In genomic region chr11:83560405-83560804, GRCm38 (mm10) we compare ENCODE assay signal across 27 mouse cellular contexts. TPM values are rescaled to one million over a fixed set of nuclear protein-coding genes. Genes with fewer than 3 reads are reported as not detected.
DNase-seq lines count a peak whose midpoint lies in the region; ATAC-seq lines count a peak whose summit lies in the region.
"Had no signal": no experiment of that assay in that cellular context is flagged by ENCODE, and none has a peak within 500 bp of the region (broad histone marks: within the 10 kb centered on the region; RNA-seq: fewer than 3 reads in every experiment).

No protein-coding gene starts in this region.

- DNase-seq in 416B (ENCODE audit: low read depth), result peak; percentile 66
- peak; percentile 38 to 48 for DNase-seq in B cell, adult 2 months
- peak; percentile 54 to 68 for DNase-seq in natural killer cell, adult 2 months (ENCODE audit: low spot score in 2 of 2)
- DNase-seq in cerebellum, postnatal 36 days, result no peak
- DNase-seq in left cerebral cortex, adult 8-10 months (ENCODE audit: low spot score in 2 of 2), result no peak
- DNase-seq in thymus, postnatal 10 days (ENCODE audit: low spot score in 2 of 2), result no peak
- DNase-seq: adrenal gland, postnatal 10 days; cerebellum, adult 18-20 months; cerebellum, postnatal 10 days; forebrain, postnatal 0 days; heart, postnatal 10 days; kidney, adult 11 months; kidney, postnatal 36 days; left cerebral cortex, postnatal 4 days; liver, postnatal 0 days; lung, postnatal 36 days; midbrain, embryonic 14.5 days; right cerebral cortex, adult 18-20 months had no signal

- ATAC-seq in hematopoietic stem cell, adult 5-6 weeks (replicated peaks in 1 of 2; ENCODE audit: insufficient read depth in 1 of 2, low FRiP score in 2 of 2, low TSS enrichment in 1 of 2, low read depth in 1 of 2, poor library complexity in 2 of 2, severe bottlenecking in 2 of 2), result peak; percentile 73 to 84
- ATAC-seq: forebrain, postnatal 0 days; inflammation-experienced regulatory T-cells, adult 6 months; liver, embryonic 12.5 days; liver, postnatal 0 days; Patski had no signal

RNA-seq across cellular contexts. Expression of gene Ccl9, which starts 18.0 kb away (rescaled TPM):
- 37.3 and 43.8 TPM in 2 replicates for total RNA-seq in hematopoietic stem cell, adult 5-6 weeks (2017)
- 10 to 100 TPM in 1 of 4 experiments, 1 to 10 TPM in 3; 2.9 to 10.8 (median 5.0) TPM for total RNA-seq in left cerebral cortex, adult 8-10 months (2022)

RNA-seq across cellular contexts. Expression of gene Ccl5, which starts 30.1 kb away (rescaled TPM):
- total RNA-seq in hematopoietic stem cell, adult 5-6 weeks (2017), result 4.7 and 5.3 TPM in 2 replicates
- 1 to 10 TPM in 1 of 4 experiments, not detected in 3; 1.1 TPM for total RNA-seq in left cerebral cortex, adult 8-10 months (2022)
- total RNA-seq: forebrain, postnatal 0 days; gastrocnemius, adult 8-10 months; gastrocnemius, postnatal 4 days; heart, postnatal 10 days; left cerebral cortex, adult 2 months; left cerebral cortex, postnatal 4 days had no signal

RNA-seq across cellular contexts. Expression of gene Ccl6, which starts 32.5 kb away (rescaled TPM):
- total RNA-seq in hematopoietic stem cell, adult 5-6 weeks (2017), result 6.3 and 33.4 TPM in 2 replicates
- 10 to 100 TPM in 2 of 4 experiments, 1 to 10 TPM in 1, under 1 TPM in 1; 0.65 to 29.6 (median 13.0) TPM for total RNA-seq in left cerebral cortex, adult 8-10 months (2022)

RNA-seq across cellular contexts. Expression of gene Heatr9, which starts 38.4 kb away (rescaled TPM):
- total RNA-seq in hematopoietic stem cell, adult 5-6 weeks (2017), result not detected in 2 replicates
- total RNA-seq in left cerebral cortex, adult 8-10 months (2022), result not detected
- total RNA-seq: adrenal gland, postnatal 10 days; forebrain, postnatal 0 days; G1E; gastrocnemius, adult 8-10 months; gastrocnemius, postnatal 4 days; heart, adult 8-10 months; heart, postnatal 10 days; left cerebral cortex, adult 2 months; left cerebral cortex, postnatal 4 days had no signal

Comparison
In these comparisons a context has a peak if more than half of its experiments do, and no peak if none do; other contexts are left out.
1. DNase-seq: peak in 416B (single experiment), B cell, adult 2 months (2 of 2) and natural killer cell, adult 2 months (2 of 2); none in cerebellum, postnatal 36 days (0 of 2), left cerebral cortex, adult 8-10 months (0 of 2) and thymus, postnatal 10 days (0 of 2).